Mouse (Mus musculus): Measurements from ENCODE around the gene Gna11. TPM values are rescaled to one million over a fixed set of nuclear protein-coding genes. Genes with fewer than 3 reads are reported as not detected.

Gene Gna11
- total RNA-seq, 1 experiment = 53.4 TPM

GRCm38 (mm10) chr10:81570238-81570800 lies 25.3 kb upstream of the Gna11 start:
- Histone ChIP-seq H3K9me3 (ENCODE audit: control insufficient read depth, insufficient read depth, low read depth, low read length) (no peaks in the 10 kb centered on the region), H3K4me3 (ENCODE audit: insufficient read depth in 1 of 2, low read depth in 1 of 2, low read length in 2 of 2, poor library complexity in 1 of 2, severe bottlenecking in 1 of 2) (peak overlapping the region; percentile 72 to 80), H3K4me1 (ENCODE audit: control insufficient read depth in 2 of 2, insufficient read depth in 2 of 2, low read length in 2 of 2, poor library complexity in 1 of 2) (peaks cover 2 to 34% of the 10 kb centered on the region in 2 experiments; a peak in 2 of 4 replicates), H3K9ac (ENCODE audit: insufficient read depth, low read depth, low read length, poor library complexity, severe bottlenecking) (peak overlapping the region; percentile 67; the same call in 1 of the 2 replicates), H3K27ac (ENCODE audit: insufficient read depth, low read depth, low read length, poor library complexity, severe bottlenecking) (peak overlapping the region; percentile 20; the same call in 1 of the 2 replicates), H3K36me3 (ENCODE audit: control insufficient read depth, insufficient read depth, low read length, poor library complexity, severe bottlenecking) (peaks cover 4% of the 10 kb centered on the region)
- in situ Hi-C loops (cut with MboI; ENCODE audit: low sequenced_read_pairs in 2 of 2, unreplicated experiment in 2 of 2) = no loop called here
- no peak for TF ChIP-seq HCFC1 (IDR thresholded peaks at IDR 0.05; ENCODE audit: borderline replicate concordance, insufficient read depth, low read length)
- no peak for TF ChIP-seq ZNF384 (IDR thresholded peaks at IDR 0.05; ENCODE audit: low read depth, low read length)
- no peak for TF ChIP-seq ZC3H11A (IDR thresholded peaks at IDR 0.05; ENCODE audit: borderline replicate concordance, low read depth, low read length)
- DNase-seq (ENCODE audit: low read depth, low spot score) = no peak

GRCm38 (mm10) chr10:81569507-81570237 lies 24.7 kb upstream of the Gna11 start:
- no peak overlapping the region for H3K9ac ChIP-seq (ENCODE audit: insufficient read depth, low read depth, low read length, poor library complexity, severe bottlenecking)
- H3K36me3 ChIP-seq (ENCODE audit: control insufficient read depth, insufficient read depth, low read length, poor library complexity, severe bottlenecking) = peaks cover 6% of the 10 kb centered on the region
- H3K4me1 ChIP-seq (ENCODE audit: control insufficient read depth in 2 of 2, insufficient read depth in 2 of 2, low read length in 2 of 2, poor library complexity in 1 of 2) = peaks cover 2 to 36% of the 10 kb centered on the region in 2 experiments; a peak in 2 of 4 replicates
- in situ Hi-C loops (cut with MboI; ENCODE audit: low sequenced_read_pairs in 2 of 2, unreplicated experiment in 2 of 2) = no loop called here
- TF ChIP-seq ZC3H11A (IDR thresholded peaks at IDR 0.05; ENCODE audit: borderline replicate concordance, low read depth, low read length) (no peak), HCFC1 (IDR thresholded peaks at IDR 0.05; ENCODE audit: borderline replicate concordance, insufficient read depth, low read length) (no peak)
- H3K9me3 ChIP-seq (ENCODE audit: control insufficient read depth, insufficient read depth, low read depth, low read length) = no peaks in the 10 kb centered on the region
- H3K4me3 ChIP-seq (ENCODE audit: insufficient read depth in 1 of 2, low read depth in 1 of 2, low read length in 2 of 2, poor library complexity in 1 of 2, severe bottlenecking in 1 of 2) = no peak overlapping the region
- no peak for DNase-seq (ENCODE audit: low read depth, low spot score)
- no peak overlapping the region for H3K27ac ChIP-seq (ENCODE audit: insufficient read depth, low read depth, low read length, poor library complexity, severe bottlenecking)

GRCm38 (mm10) chr10:81568381-81569191 lies 23.6 kb upstream of the Gna11 start:
- no peak overlapping the region for H3K9ac ChIP-seq (ENCODE audit: insufficient read depth, low read depth, low read length, poor library complexity, severe bottlenecking)
- H3K4me3 ChIP-seq (ENCODE audit: insufficient read depth in 1 of 2, low read depth in 1 of 2, low read length in 2 of 2, poor library complexity in 1 of 2, severe bottlenecking in 1 of 2) = no peak overlapping the region
- no peaks in the 10 kb centered on the region for H3K9me3 ChIP-seq (ENCODE audit: control insufficient read depth, insufficient read depth, low read depth, low read length)
- H3K36me3 ChIP-seq (ENCODE audit: control insufficient read depth, insufficient read depth, low read length, poor library complexity, severe bottlenecking) = peaks cover 6% of the 10 kb centered on the region
- in situ Hi-C loops (cut with MboI; ENCODE audit: low sequenced_read_pairs in 2 of 2, unreplicated experiment in 2 of 2) = no loop called here
- no peak for DNase-seq (ENCODE audit: low read depth, low spot score)
- no peak for TF ChIP-seq HCFC1 (IDR thresholded peaks at IDR 0.05; ENCODE audit: borderline replicate concordance, insufficient read depth, low read length)
- no peak for TF ChIP-seq ZNF384 (IDR thresholded peaks at IDR 0.05; ENCODE audit: low read depth, low read length)
- TF ChIP-seq CHD2 (IDR thresholded peaks at IDR 0.05; ENCODE audit: low read depth, low read length) = no peak
- TF ChIP-seq ZC3H11A (IDR thresholded peaks at IDR 0.05; ENCODE audit: borderline replicate concordance, low read depth, low read length) = no peak
- TF ChIP-seq MAFK (IDR thresholded peaks at IDR 0.05; ENCODE audit: insufficient read depth, low read depth, low read length) = no peak
- no peak overlapping the region for H3K27ac ChIP-seq (ENCODE audit: insufficient read depth, low read depth, low read length, poor library complexity, severe bottlenecking)
- H3K4me1 ChIP-seq (ENCODE audit: control insufficient read depth in 2 of 2, insufficient read depth in 2 of 2, low read length in 2 of 2, poor library complexity in 1 of 2) = peaks cover 3 to 32% of the 10 kb centered on the region in 2 experiments; a peak in 2 of 4 replicates

- H3K9me3 ChIP-seq (ENCODE audit: control insufficient read depth, insufficient read depth, low read depth, low read length) = no peaks in the 10 kb centered on the region
- no peak overlapping the region for H3K27ac ChIP-seq (ENCODE audit: insufficient read depth, low read depth, low read length, poor library complexity, severe bottlenecking)
- peaks cover 8 to 38% of the 10 kb centered on the region in 2 experiments; a peak in 3 of 4 replicates for H3K4me1 ChIP-seq (ENCODE audit: control insufficient read depth in 2 of 2, insufficient read depth in 2 of 2, low read length in 2 of 2, poor library complexity in 1 of 2)
- DNase-seq (ENCODE audit: low read depth, low spot score) = no peak
- no peak overlapping the region; a peak in 1 of 4 replicates for H3K4me3 ChIP-seq (ENCODE audit: insufficient read depth in 1 of 2, low read depth in 1 of 2, low read length in 2 of 2, poor library complexity in 1 of 2, severe bottlenecking in 1 of 2)
- in situ Hi-C loops (cut with MboI; ENCODE audit: low sequenced_read_pairs in 2 of 2, unreplicated experiment in 2 of 2) = no loop called here
- H3K9ac ChIP-seq (ENCODE audit: insufficient read depth, low read depth, low read length, poor library complexity, severe bottlenecking) = peak overlapping the region; percentile 19; the same call in 1 of the 2 replicates
- peaks cover 6% of the 10 kb centered on the region for H3K36me3 ChIP-seq (ENCODE audit: control insufficient read depth, insufficient read depth, low read length, poor library complexity, severe bottlenecking)
- TF ChIP-seq ZC3H11A (IDR thresholded peaks at IDR 0.05; ENCODE audit: borderline replicate concordance, low read depth, low read length) (no peak), CHD2 (IDR thresholded peaks at IDR 0.05; ENCODE audit: low read depth, low read length) (no peak), ZNF384 (IDR thresholded peaks at IDR 0.05; ENCODE audit: low read depth, low read length) (no peak), MAFK (IDR thresholded peaks at IDR 0.05; ENCODE audit: insufficient read depth, low read depth, low read length) (no peak), HCFC1 (IDR thresholded peaks at IDR 0.05; ENCODE audit: borderline replicate concordance, insufficient read depth, low read length) (no peak)
Measured at GRCm38 (mm10) chr10:81565257-81566228, 20.6 kb upstream of the Gna11 start.
